Mouse (Mus musculus) kidney, embryonic 14.5 days (tissue): ENCODE data around the gene Ccdc170. TPM values are rescaled to one million over a fixed set of nuclear protein-coding genes. Genes with fewer than 3 reads are reported as not detected.
"Not testable (repeated sequence)": the region's sequence is repeated elsewhere in the genome, so short reads cannot be mapped to it uniquely, and the experiment has no call there.

Experiments
- ATAC-seq: fragments of 200-750 bp; cut with Nextera tagmentation; 2 replicates; pipeline ENCODE4 v1.8.0; 2017; ENCODE audit warnings: moderate number of reproducible peaks, mild to moderate bottlenecking, moderate TSS enrichment, moderate library complexity; ENCODE audit not compliant: low FRiP score, low TSS enrichment
- H3K27ac ChIP-seq: fragments of 300-500 bp; sonication (generic); 2 replicates; pipeline ENCODE4 v1.5.1; 2014; ENCODE audit warnings: low read depth, mild to moderate bottlenecking, low read length, moderate library complexity, mixed read lengths
- H3K27me3 ChIP-seq: fragments of 300-500 bp; sonication (generic); 2 replicates; pipeline ENCODE4 v1.6.1; 2014; ENCODE audit warnings: mild to moderate bottlenecking, low read length; ENCODE audit not compliant: control insufficient read depth, insufficient read depth
- H3K36me3 ChIP-seq: fragments of 300-500 bp; sonication (generic); 2 replicates; pipeline ENCODE4 v1.6.1; 2014; ENCODE audit warnings: low read length, mixed read lengths; ENCODE audit not compliant: control insufficient read depth, insufficient read depth
- H3K4me1 ChIP-seq: fragments of 300-500 bp; sonication (generic); 2 replicates; pipeline ENCODE4 v1.6.1; 2014; ENCODE audit warnings: low read length, mixed read lengths; ENCODE audit not compliant: control insufficient read depth, insufficient read depth
- H3K4me2 ChIP-seq: fragments of 300-500 bp; sonication (generic); replicated peaks from 2 replicates; pipeline ENCODE4 v1.6.1; 2014; ENCODE audit warnings: low read depth, mild to moderate bottlenecking, low read length
- H3K4me3 ChIP-seq: fragments of 300-500 bp; sonication (generic); 2 replicates; pipeline ENCODE4 v1.5.1; 2014; ENCODE audit warnings: mild to moderate bottlenecking, low read length
- H3K9ac ChIP-seq: fragments of 300-500 bp; sonication (generic); 2 replicates; pipeline ENCODE4 v1.6.1; 2014; ENCODE audit warnings: low read depth, mild to moderate bottlenecking, low read length, moderate library complexity
- H3K9me3 ChIP-seq: fragments of 300-500 bp; sonication (generic); 2 replicates; pipeline ENCODE4 v1.6.1; 2016; ENCODE audit warnings: low read length; ENCODE audit not compliant: control insufficient read depth
- whole genome bisulfite sequencing: fragments of 180-500 bp; shearing (Covaris S2); extraction: QIAGEN DNeasy Blood & Tissue Kit; methylation state at CpG from one replicate; pipeline ENCODE4 v1.1.7; 2014; 5-methylcytosine and 5-hydroxymethylcytosine counted together
- polyA plus RNA-seq: library from polyadenylated mRNA; unstranded; fragments of >200 nt; fragmentation: Nextera tagmentation; extraction: Ambion mirVana; gene quantifications from 2 replicates; pipeline ENCODE4 v1.2.1, GENCODE M21; 2014

The Ccdc170 gene
- polyA plus RNA-seq: 0.47 and 1.0 TPM in 2 replicates

GRCm38 (mm10) chr10:4482355-4482754 lies at the start of gene Ccdc170:
Gene Ccdc170, plus strand, starts transcription at chr10:4482502.
- no peak within 1 kb of the TSS for H3K9ac ChIP-seq
- H3K27me3 ChIP-seq: no peaks in the 10 kb centered on the region
- peaks cover 4% of the 10 kb centered on the region; the same call in 1 of the 2 replicates for H3K4me1 ChIP-seq
- 50% methylated on average over 11 of the region's 11 CpGs for WGBS
- H3K9me3 ChIP-seq: no peaks in the 10 kb centered on the region
- H3K36me3 ChIP-seq: no peaks in the 10 kb centered on the region
- no peak within 1 kb of the TSS for H3K27ac ChIP-seq
- H3K4me3 ChIP-seq: no peak within 1 kb of the TSS
- ATAC-seq: no peak
- H3K4me2 ChIP-seq: no peak within 1 kb of the TSS

GRCm38 (mm10) chr10:4432996-4433755 lies 49.1 kb upstream of the Ccdc170 start:
- Histone ChIP-seq H3K9ac (peak overlapping the region; percentile 61), H3K27me3 (no peaks in the 10 kb centered on the region), H3K9me3 (no peaks in the 10 kb centered on the region), H3K36me3 (peaks cover 21% of the 10 kb centered on the region), H3K4me3 (peak overlapping the region; percentile 54), H3K4me1 (peaks cover 11% of the 10 kb centered on the region), H3K4me2 (peak overlapping the region; percentile 52), H3K27ac (peak overlapping the region; percentile 67)
- 9% methylated on average over 19 of the region's 19 CpGs for WGBS
- no peak; the same call in 1 of the 2 replicates for ATAC-seq

GRCm38 (mm10) chr10:4433871-4434270 lies 48.4 kb upstream of the Ccdc170 start:
- Histone ChIP-seq H3K36me3 (peaks cover 21% of the 10 kb centered on the region), H3K4me1 (peaks cover 11% of the 10 kb centered on the region), H3K9ac (0 out of 2 replicates have a peak overlapping the region, but pooled peaks have one; percentile 61)
- ATAC-seq, H3K4me3 ChIP-seq, H3K27me3 ChIP-seq, H3K9me3 ChIP-seq, H3K4me2 ChIP-seq, H3K27ac ChIP-seq: not testable (repeated sequence)
- 86% methylated on average over 2 of the region's 2 CpGs for WGBS

- Histone ChIP-seq H3K4me3 (no peak overlapping the region), H3K36me3 (peaks cover 33% of the 10 kb centered on the region), H3K4me1 (peaks cover 11% of the 10 kb centered on the region), H3K4me2 (no peak overlapping the region), H3K9me3 (no peaks in the 10 kb centered on the region), H3K27me3 (no peaks in the 10 kb centered on the region), H3K9ac (no peak overlapping the region), H3K27ac (no peak overlapping the region)
- ATAC-seq: no peak
- WGBS: 92% methylated on average over 3 of the region's 3 CpGs
These were observed 46.9 kb upstream of the Ccdc170 start for GRCm38 (mm10) chr10:4435416-4435815.

GRCm38 (mm10) chr10:4456409-4456808 lies 25.9 kb upstream of the Ccdc170 start:
- ATAC-seq: 0 out of 2 replicates have a peak, but pooled peaks have one; percentile 9
- H3K36me3 ChIP-seq: peaks cover 32% of the 10 kb centered on the region
- no peaks in the 10 kb centered on the region for H3K27me3 ChIP-seq
- H3K4me3 ChIP-seq: no peak overlapping the region
- no peaks in the 10 kb centered on the region for H3K4me1 ChIP-seq
- H3K9me3 ChIP-seq: no peaks in the 10 kb centered on the region; the same call in 1 of the 2 replicates
- H3K4me2 ChIP-seq: no peak overlapping the region
- no peak overlapping the region for H3K27ac ChIP-seq
- H3K9ac ChIP-seq: no peak overlapping the region
- WGBS: 75% methylated on average over 4 of the region's 4 CpGs

- WGBS: 93% methylated on average over 2 of the region's 2 CpGs
- H3K9me3 ChIP-seq: no peaks in the 10 kb centered on the region; the same call in 1 of the 2 replicates
- ATAC-seq: no peak
- H3K4me2 ChIP-seq: no peak overlapping the region
- no peak overlapping the region for H3K27ac ChIP-seq
- no peaks in the 10 kb centered on the region for H3K27me3 ChIP-seq
- no peak overlapping the region for H3K9ac ChIP-seq
- no peaks in the 10 kb centered on the region for H3K4me1 ChIP-seq
- H3K4me3 ChIP-seq: no peak overlapping the region
- H3K36me3 ChIP-seq: peaks cover 6% of the 10 kb centered on the region
These were observed 22.1 kb upstream of the Ccdc170 start for GRCm38 (mm10) chr10:4460201-4460600.

- Histone ChIP-seq H3K36me3 (no peaks in the 10 kb centered on the region), H3K27me3 (no peaks in the 10 kb centered on the region), H3K27ac (no peak overlapping the region), H3K4me2 (no peak overlapping the region), H3K4me3 (no peak overlapping the region), H3K4me1 (no peaks in the 10 kb centered on the region), H3K9ac (no peak overlapping the region), H3K9me3 (no peaks in the 10 kb centered on the region)
- ATAC-seq: no peak
- 75% methylated on average over 7 of the region's 7 CpGs for WGBS
These were observed 16.5 kb upstream of the Ccdc170 start for GRCm38 (mm10) chr10:4465799-4466198.

GRCm38 (mm10) chr10:4469406-4469805 lies 12.9 kb upstream of the Ccdc170 start:
- Histone ChIP-seq H3K36me3 (no peaks in the 10 kb centered on the region), H3K27me3 (no peaks in the 10 kb centered on the region), H3K9ac (no peak overlapping the region), H3K4me3 (no peak overlapping the region), H3K4me1 (no peaks in the 10 kb centered on the region), H3K27ac (no peak overlapping the region), H3K9me3 (no peaks in the 10 kb centered on the region), H3K4me2 (no peak overlapping the region)
- no peak for ATAC-seq
- WGBS: 80% methylated on average over 3 of the region's 3 CpGs

GRCm38 (mm10) chr10:4473591-4473993 lies 8.7 kb upstream of the Ccdc170 start:
- ATAC-seq: no peak
- Histone ChIP-seq H3K36me3 (no peaks in the 10 kb centered on the region), H3K9ac (no peak overlapping the region), H3K27me3 (no peaks in the 10 kb centered on the region), H3K9me3 (no peaks in the 10 kb centered on the region), H3K4me1 (no peaks in the 10 kb centered on the region), H3K4me3 (no peak overlapping the region), H3K4me2 (no peak overlapping the region), H3K27ac (no peak overlapping the region)
- WGBS: 88% methylated on average over 11 of the region's 11 CpGs
